In the genomic region with DNA sequence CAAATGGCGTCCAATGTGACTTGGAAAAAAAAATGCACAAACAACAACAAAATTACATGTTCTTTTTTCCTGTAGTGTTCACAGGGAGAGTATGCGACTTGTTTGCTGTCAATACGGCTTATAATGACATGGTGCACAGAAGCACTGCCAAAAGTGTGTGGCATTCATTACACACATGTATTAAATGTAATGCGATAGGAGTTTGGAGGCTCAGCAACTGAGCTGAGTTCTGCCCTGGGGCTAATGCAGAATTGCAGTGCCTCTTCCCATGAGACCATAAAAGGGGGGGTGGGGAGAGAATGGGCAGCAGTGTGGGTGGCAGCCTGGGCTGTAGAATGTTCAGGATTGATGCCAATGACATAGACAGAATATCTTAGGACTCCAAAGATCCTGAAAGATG, we compare ENCODE assay signal across 30 mouse cellular contexts.
A peak's percentile ranks its signal among the peaks of the same experiment; 100 is the strongest.
DNase-seq lines count a peak whose midpoint lies in the region; ATAC-seq and TF ChIP-seq lines count a peak whose summit lies in the region.
"Had no signal": no experiment of that assay in that cellular context is flagged by ENCODE, and none has a peak within 500 bp of the region (broad histone marks: within the 10 kb centered on the region; RNA-seq: fewer than 3 reads in every experiment).

No protein-coding gene starts in this region.

- no peaks in the 10 kb centered on the region for H3K36me3 ChIP-seq in heart, embryonic 11.5 days (ENCODE audit: control insufficient read depth, insufficient read depth, low read length)
- H3K36me3 ChIP-seq: heart, embryonic 10.5 days; liver, embryonic 12.5 days had no signal

- H3K4me3 ChIP-seq in layer of hippocampus, adult 2 months, result no peak overlapping the region
- H3K4me3 ChIP-seq in heart, embryonic 11.5 days (ENCODE audit: low read depth, low read length), result no peak overlapping the region
- H3K4me3 ChIP-seq: heart, embryonic 10.5 days; left cerebral cortex, adult 2 months; liver, embryonic 12.5 days; megakaryocyte, embryonic 14.5 days had no signal

- no peak overlapping the region for H3K9ac ChIP-seq in heart, embryonic 11.5 days (ENCODE audit: low read depth, low read length)
- H3K9ac ChIP-seq: hindbrain, embryonic 14.5 days; liver, embryonic 12.5 days; liver, postnatal 0 days had no signal

- no peak overlapping the region for H3K4me2 ChIP-seq in heart, embryonic 11.5 days
- H3K4me2 ChIP-seq: hindbrain, embryonic 14.5 days; liver, embryonic 12.5 days had no signal

- H3K27ac ChIP-seq in layer of hippocampus, adult 2 months, result peak overlapping the region; percentile 59; the same call in 1 of the 2 replicates
- no peak overlapping the region for H3K27ac ChIP-seq in heart, embryonic 11.5 days (ENCODE audit: low read depth, low read length)
- H3K27ac ChIP-seq: heart, embryonic 10.5 days; hindbrain, embryonic 14.5 days; left cerebral cortex, adult 2 months; liver, embryonic 12.5 days had no signal

- no peaks in the 10 kb centered on the region for H3K9me3 ChIP-seq in heart, embryonic 11.5 days (replicated peaks; ENCODE audit: control insufficient read depth, low read length)
- H3K9me3 ChIP-seq: heart, embryonic 10.5 days; liver, embryonic 12.5 days had no signal

- no peaks in the 10 kb centered on the region for H3K4me1 ChIP-seq in heart, embryonic 11.5 days (ENCODE audit: control insufficient read depth, insufficient read depth, low read length)
- H3K4me1 ChIP-seq: heart, embryonic 10.5 days; liver, embryonic 12.5 days; megakaryocyte, embryonic 14.5 days had no signal

- TF ChIP-seq POLR2A in brain, embryonic 14.5 days (IDR thresholded peaks at IDR 0.05; ENCODE audit: borderline replicate concordance, extremely low read depth, insufficient read depth, insufficient read length, poor library complexity, severe bottlenecking), result no peak

- no peaks in the 10 kb centered on the region for H3K27me3 ChIP-seq in heart, embryonic 11.5 days (ENCODE audit: control insufficient read depth, insufficient read depth, low read length)
- H3K27me3 ChIP-seq: CH12.LX; liver, embryonic 12.5 days; megakaryocyte, embryonic 14.5 days had no signal

- 85% methylated on average over 4 of the region's 4 CpGs for WGBS in heart, embryonic 11.5 days (ENCODE audit: insufficient replicate concordance)

- TF ChIP-seq CTCF in layer of hippocampus, adult 2 months (conservative IDR thresholded peaks at IDR 0.05), result no peak
- no peak for TF ChIP-seq CTCF in brain, embryonic 14.5 days (IDR thresholded peaks at IDR 0.05; ENCODE audit: borderline replicate concordance, extremely low read depth, insufficient read depth, insufficient read length)

- no peak for ATAC-seq in heart, embryonic 11.5 days (replicated peaks; ENCODE audit: insufficient number of reproducible peaks, low FRiP score, low TSS enrichment)
- ATAC-seq: activated CD4-positive, CD25-positive, alpha-beta regulatory T cell, adult 4 months; intestine, postnatal 0 days; liver, embryonic 12.5 days; liver, postnatal 0 days had no signal

- peak; percentile 10 for DNase-seq in embryo, embryonic 11 days
- no peak for DNase-seq in embryo, embryonic 9.5 days (ENCODE audit: extremely low spot score)
- no peak for DNase-seq in layer of hippocampus, adult 2 months (ENCODE audit: low spot score in 2 of 2)
- no peak for DNase-seq in layer of hippocampus, adult 8-10 months (ENCODE audit: low spot score in 2 of 2)
- DNase-seq in brain, embryonic 14.5 days (ENCODE audit: low read depth), result peak; percentile 70
- peak; percentile 27 for DNase-seq in mesoderm, embryonic 11.5 days (ENCODE audit: low read depth, low spot score)
- DNase-seq in adipocyte (ENCODE audit: low spot score), result no peak
- DNase-seq: adrenal gland, postnatal 10 days; cerebellum, adult 11 months; cerebellum, adult 9-10 months; cerebellum, postnatal 36 days; gastrocnemius, postnatal 25 days; heart, adult 11 months; heart, postnatal 36 days; kidney, adult 9 months; kidney, postnatal 10 days; liver, postnatal 0 days; lung, postnatal 4 days; right cerebral cortex, postnatal 25 days; spleen, adult 18-20 months; thymus, postnatal 25 days had no signal

Comparison
In these comparisons a context has a peak if more than half of its experiments do, and no peak if none do; other contexts are left out.
1. DNase-seq: peak in embryo, embryonic 11 days (single experiment), brain, embryonic 14.5 days (single experiment) and mesoderm, embryonic 11.5 days (single experiment); none in embryo, embryonic 9.5 days (single experiment), layer of hippocampus, adult 2 months (0 of 2), layer of hippocampus, adult 8-10 months (0 of 2) and adipocyte (single experiment).